Mouse (Mus musculus) layer of hippocampus, adult 2 months (tissue): ENCODE measurements at regions not wholly inside any gene's neighbourhood (a gene's known extent, or its start where the extent isn't known, plus 50 kb on each side); places are given as distances from the start of the nearest gene placed in this dataset.

Experiments
- DNase-seq, 2 experiments: peaks; one replicate each; pipeline ENCODE4 v3.0.0; 2022; ENCODE audit warnings: low spot score in 2 of 2
- H3K27ac ChIP-seq: fragments of 200-600 bp; 2 replicates; pipeline ENCODE4 v1.8.1; 2022
- H3K4me3 ChIP-seq: fragments of 200-600 bp; 2 replicates; pipeline ENCODE4 v1.8.1; 2022; ENCODE audit warnings: mild to moderate bottlenecking
- CTCF ChIP-seq: fragments of 200-600 bp; conservative IDR thresholded peaks from 2 replicates; pipeline ENCODE4 v1.8.1; 2022; ENCODE audit warnings: antibody characterized with exemption, mild to moderate bottlenecking, moderate library complexity

DNA sequence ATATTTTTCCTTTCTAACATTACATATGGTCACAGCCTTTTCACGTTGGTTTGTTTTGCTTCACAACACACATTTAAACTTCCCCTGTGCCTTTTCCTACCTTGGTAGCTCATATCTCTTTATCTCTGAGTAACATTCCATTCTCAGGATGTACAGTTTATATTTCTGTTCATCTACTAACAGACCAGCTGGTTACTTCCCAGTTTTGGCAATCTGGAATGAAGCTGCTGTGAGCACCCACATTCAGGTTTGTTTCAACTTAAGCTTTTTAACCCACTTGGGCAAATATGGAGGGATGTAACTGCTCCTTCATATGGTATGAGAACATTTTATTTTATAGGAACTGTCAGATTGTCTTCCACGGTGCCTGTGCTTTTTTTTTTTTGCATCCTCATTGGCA, 403.2 kb downstream of the Gm826 start:
- no peak for TF ChIP-seq CTCF
- DNase-seq: no peak
- H3K27ac ChIP-seq: no peak overlapping the region
- H3K4me3 ChIP-seq: no peak overlapping the region

DNA sequence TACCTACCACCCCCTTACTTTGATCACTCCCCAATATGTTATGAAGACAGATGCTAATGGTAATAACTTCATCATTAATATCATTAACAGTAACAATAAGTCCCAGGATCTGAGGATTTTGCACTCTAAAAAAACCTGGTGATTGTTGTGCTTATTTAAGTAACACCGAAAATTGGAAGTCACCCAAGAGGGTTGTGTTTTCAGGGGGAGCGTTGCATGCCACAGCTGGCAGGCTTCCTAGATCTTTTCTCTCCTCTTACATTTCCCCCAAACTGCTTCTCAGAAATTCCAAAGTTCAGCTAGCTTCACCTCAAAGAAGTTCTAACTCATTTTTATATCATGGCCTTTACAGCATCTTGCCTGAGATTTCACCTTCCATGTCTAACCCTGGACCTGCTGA, 444.3 kb downstream of the Gm826 start:
- no peak overlapping the region for H3K4me3 ChIP-seq
- TF ChIP-seq CTCF: no peak
- no peak overlapping the region for H3K27ac ChIP-seq
- no peak for DNase-seq

DNA sequence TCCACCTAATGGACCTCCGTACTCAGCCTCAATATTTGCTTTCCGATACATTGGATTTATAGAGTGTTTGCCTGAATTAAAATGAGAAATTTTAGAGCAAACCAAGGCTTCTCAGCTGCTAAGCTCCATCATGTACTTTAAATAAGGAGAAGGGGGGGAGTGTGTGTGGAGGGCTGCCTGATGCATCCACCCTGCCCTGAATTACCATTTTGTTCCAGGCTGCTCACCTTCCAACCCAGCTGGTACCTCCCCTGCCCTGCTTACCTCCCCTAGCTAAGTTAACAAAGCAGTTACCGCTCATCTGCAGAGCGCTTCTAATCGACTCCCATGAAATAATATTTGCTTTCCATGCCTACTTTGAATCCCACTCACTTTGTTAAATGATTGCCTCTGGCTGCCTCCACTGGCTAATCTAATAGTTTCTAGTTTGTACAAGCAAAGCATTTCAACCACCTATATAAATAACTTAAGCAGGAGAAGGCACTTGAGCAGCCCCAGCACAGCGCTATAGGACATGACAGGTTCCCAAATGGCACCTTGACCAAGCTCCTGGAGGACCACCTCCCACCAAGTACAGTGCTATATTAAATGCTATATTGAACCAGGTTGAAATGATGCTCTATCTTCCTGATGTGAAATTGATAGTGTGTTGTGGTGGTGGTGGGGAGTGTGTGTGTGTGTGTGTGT, 449.0 kb downstream of the Gm826 start:
- no peak for DNase-seq
- H3K27ac ChIP-seq: no peak overlapping the region
- H3K4me3 ChIP-seq: no peak overlapping the region
- TF ChIP-seq CTCF: no peak

GRCm38 (mm10) chr2:159866981-159867380, 467.0 kb downstream of the Gm826 start:
- no peak for DNase-seq
- Histone ChIP-seq H3K4me3 (no peak overlapping the region), H3K27ac (no peak overlapping the region)
- TF ChIP-seq CTCF: no peak

- Histone ChIP-seq H3K27ac (no peak overlapping the region), H3K4me3 (no peak overlapping the region)
- DNase-seq: peak; percentile 20 to 30
- TF ChIP-seq CTCF: no peak
Observed at GRCm38 (mm10) chr2:159866391-159866790, 467.6 kb downstream of the Gm826 start.

DNA sequence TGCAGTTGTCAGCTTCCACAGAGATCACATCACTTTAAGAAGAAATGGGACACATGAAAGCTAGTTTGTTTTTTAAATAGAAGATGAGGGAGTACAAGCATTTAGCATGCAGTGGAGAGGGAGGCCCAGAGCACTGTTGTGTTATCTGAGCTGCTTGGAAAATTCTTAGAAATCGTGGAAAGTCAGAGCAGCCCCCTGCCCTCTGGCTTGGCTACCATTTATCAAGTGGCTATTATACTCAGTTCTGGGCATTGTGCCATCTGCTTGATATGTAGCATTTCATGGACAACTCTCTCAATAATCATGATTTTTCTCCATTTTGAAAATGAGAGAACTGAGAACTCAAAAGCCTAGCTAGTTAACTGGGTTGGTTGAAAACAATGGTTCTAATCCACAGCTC, 470.8 kb downstream of the Gm826 start:
- no peak overlapping the region for H3K27ac ChIP-seq
- no peak for DNase-seq
- no peak overlapping the region for H3K4me3 ChIP-seq
- TF ChIP-seq CTCF: no peak

- no peak for TF ChIP-seq CTCF
- DNase-seq: no peak
- H3K4me3 ChIP-seq: no peak overlapping the region
- H3K27ac ChIP-seq: no peak overlapping the region
Observed at GRCm38 (mm10) chr2:159853891-159854665, 479.9 kb downstream of the Gm826 start.

DNA sequence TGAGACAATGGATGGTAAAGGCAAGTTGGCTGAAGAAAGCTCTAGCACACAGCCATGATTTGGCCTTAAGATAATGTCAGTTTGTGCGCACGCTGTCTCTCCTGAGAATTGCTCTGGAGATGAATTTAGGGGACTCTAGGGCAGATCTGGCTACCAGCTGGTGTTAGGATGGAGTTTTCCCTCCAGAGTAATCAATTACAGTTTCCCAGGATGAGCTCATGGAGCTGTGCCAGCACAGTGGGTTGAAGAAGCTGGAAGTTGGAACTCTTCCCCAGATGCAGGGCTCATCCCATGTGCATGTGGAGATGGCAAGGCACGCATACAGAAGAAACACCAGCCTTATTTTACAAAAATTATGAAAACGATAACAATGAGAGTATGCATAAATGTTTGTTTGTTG, 481.0 kb downstream of the Gm826 start:
- H3K27ac ChIP-seq: no peak overlapping the region
- DNase-seq: peak in 1 of 2 experiments; percentile 11
- TF ChIP-seq CTCF: no peak
- H3K4me3 ChIP-seq: no peak overlapping the region

- no peak for DNase-seq
- Histone ChIP-seq H3K4me3 (no peak overlapping the region), H3K27ac (no peak overlapping the region)
- no peak for TF ChIP-seq CTCF
Observed at GRCm38 (mm10) chr2:159832488-159833113, 501.4 kb downstream of the Gm826 start.

GRCm38 (mm10) chr2:159826417-159826816, 507.5 kb downstream of the Gm826 start:
- Histone ChIP-seq H3K4me3 (no peak overlapping the region), H3K27ac (no peak overlapping the region)
- TF ChIP-seq CTCF: no peak
- DNase-seq: no peak

- no peak for DNase-seq
- TF ChIP-seq CTCF: no peak
- H3K4me3 ChIP-seq: no peak overlapping the region
- no peak overlapping the region for H3K27ac ChIP-seq
Observed at GRCm38 (mm10) chr2:159818556-159818955, 515.4 kb downstream of the Gm826 start.

DNA sequence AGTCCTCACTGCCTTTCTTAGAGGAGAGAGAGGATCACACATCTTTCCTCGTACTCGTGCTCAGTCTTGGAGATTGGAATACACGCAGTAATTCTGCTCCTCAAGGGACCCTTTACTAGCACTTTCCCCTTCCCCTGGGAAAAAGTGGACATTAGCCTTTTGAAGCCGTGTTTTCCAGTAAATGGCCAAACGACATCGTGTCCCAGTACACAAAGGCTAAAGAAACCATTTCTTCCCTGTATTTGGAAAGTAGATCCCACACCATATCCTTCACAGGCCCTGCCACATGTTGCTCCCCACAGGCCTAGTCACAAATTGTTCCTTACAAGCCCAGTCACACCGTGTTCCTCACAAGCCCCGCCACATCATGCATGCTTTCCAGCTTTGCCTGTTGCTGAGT, 517.6 kb downstream of the Gm826 start:
- DNase-seq: no peak
- no peak for TF ChIP-seq CTCF
- Histone ChIP-seq H3K27ac (no peak overlapping the region), H3K4me3 (no peak overlapping the region)
